ENCODE assay signal across 9 mouse cellular contexts in the genomic region with DNA sequence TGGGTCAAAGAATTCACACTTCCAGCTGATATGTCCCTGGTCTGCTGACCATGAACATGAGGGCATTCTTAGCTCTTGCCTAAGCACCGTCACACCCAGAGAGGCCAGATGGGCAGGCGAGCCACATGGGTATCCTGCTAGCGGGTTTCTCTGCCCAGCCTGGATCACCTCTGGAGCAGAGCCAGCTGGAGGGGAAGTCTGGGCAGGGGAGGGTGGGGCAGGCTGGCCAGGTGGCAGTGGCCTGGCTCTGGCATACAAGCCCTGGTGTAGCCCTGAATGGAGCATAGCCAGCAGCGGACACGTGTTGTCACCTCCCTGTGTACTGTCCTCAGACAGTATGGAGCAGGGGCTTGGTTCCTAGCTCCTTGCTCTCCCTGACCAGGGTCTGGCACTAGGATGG. TPM values are rescaled to one million over a fixed set of nuclear protein-coding genes. Genes with fewer than 3 reads are reported as not detected.
DNase-seq lines count a peak whose midpoint lies in the region; ATAC-seq and TF ChIP-seq lines count a peak whose summit lies in the region.
"Had no signal": no experiment of that assay in that cellular context is flagged by ENCODE, and none has a peak within 500 bp of the region (broad histone marks: within the 10 kb centered on the region; RNA-seq: fewer than 3 reads in every experiment).

No protein-coding gene starts in this region.

- no peak for TF ChIP-seq POLR2A in heart, adult 2 months (IDR thresholded peaks at IDR 0.05; ENCODE audit: insufficient read depth, low read depth, low read length)

- H3K4me1 ChIP-seq in heart, adult 2 months (ENCODE audit: control insufficient read depth, insufficient read depth, low read length) = no peaks in the 10 kb centered on the region
- peaks cover 10% of the 10 kb centered on the region for H3K4me1 ChIP-seq in heart, embryonic 10.5 days
- H3K4me1 ChIP-seq in neural tube, embryonic 12.5 days = no peaks in the 10 kb centered on the region
- H3K4me1 ChIP-seq in neural tube, embryonic 15.5 days = no peaks in the 10 kb centered on the region

- intact Hi-C loops in heart, adult 2 months (cut with DNase I) = no loop called here

- H3K9ac ChIP-seq in heart, adult 2 months (ENCODE audit: low read depth, low read length) = no peak overlapping the region
- H3K9ac ChIP-seq in neural tube, embryonic 12.5 days = no peak overlapping the region
- H3K9ac ChIP-seq in neural tube, embryonic 15.5 days (replicated peaks) = no peak overlapping the region

- peak; percentile 40; the same call in 1 of the 2 replicates for TF ChIP-seq EP300 in heart, adult 2 months (IDR thresholded peaks at IDR 0.05; ENCODE audit: insufficient read depth, low read depth, low read length)

- no peak overlapping the region for H3K4me2 ChIP-seq in neural tube, embryonic 12.5 days (replicated peaks)
- H3K4me2 ChIP-seq in neural tube, embryonic 15.5 days = no peak overlapping the region

- 58% methylated on average over 5 of the region's 5 CpGs for WGBS in heart, adult 2 months
- WGBS in heart, embryonic 10.5 days = 77% methylated on average over 5 of the region's 5 CpGs
- 89% methylated on average over 5 of the region's 5 CpGs for WGBS in neural tube, embryonic 12.5 days
- WGBS in neural tube, embryonic 15.5 days = 66% methylated on average over 5 of the region's 5 CpGs

- no peak overlapping the region for H3K4me3 ChIP-seq in heart, adult 2 months
- no peak overlapping the region for H3K4me3 ChIP-seq in heart, embryonic 10.5 days
- H3K4me3 ChIP-seq in neural tube, embryonic 12.5 days = no peak overlapping the region
- H3K4me3 ChIP-seq in neural tube, embryonic 15.5 days (replicated peaks) = no peak overlapping the region

- H3K9me3 ChIP-seq in heart, embryonic 10.5 days = no peaks in the 10 kb centered on the region
- H3K9me3 ChIP-seq in neural tube, embryonic 12.5 days = no peaks in the 10 kb centered on the region
- H3K9me3 ChIP-seq in neural tube, embryonic 15.5 days (replicated peaks) = no peaks in the 10 kb centered on the region

- no peak for TF ChIP-seq CTCF in heart, adult 2 months (IDR thresholded peaks at IDR 0.05)

- H3K79me2 ChIP-seq in heart, adult 2 months (replicated peaks; ENCODE audit: control insufficient read depth, insufficient read depth, low read length) = no peaks in the 10 kb centered on the region

- DNase-seq in heart, adult 2 months = peak; percentile 61 to 74
- DNase-seq in heart, embryonic 10.5 days (ENCODE audit: low spot score) = no peak
- DNase-seq in gastrocnemius, adult 8-10 months (ENCODE audit: low spot score in 2 of 2) = peak; percentile 69 to 83
- peak; percentile 88 for DNase-seq in skeletal muscle tissue, adult 2 months (ENCODE audit: low read depth, low spot score)
- DNase-seq in left cerebral cortex, adult 8-10 months (ENCODE audit: low spot score in 2 of 2) = no peak
- DNase-seq in thymus, postnatal 25 days = no peak

- H3K27ac ChIP-seq in heart, adult 2 months = no peak overlapping the region
- H3K27ac ChIP-seq in heart, embryonic 10.5 days = no peak overlapping the region
- no peak overlapping the region for H3K27ac ChIP-seq in neural tube, embryonic 12.5 days
- no peak overlapping the region for H3K27ac ChIP-seq in neural tube, embryonic 15.5 days (replicated peaks)

- 0 out of 2 replicates have a peak, but pooled peaks have one; percentile 37 for ATAC-seq in neural tube, embryonic 12.5 days (ENCODE audit: low FRiP score, low read depth)
- no peak for ATAC-seq in neural tube, embryonic 15.5 days (ENCODE audit: low FRiP score)

- no peaks in the 10 kb centered on the region for H3K27me3 ChIP-seq in heart, adult 2 months (ENCODE audit: control insufficient read depth, insufficient read depth, low read length)
- H3K27me3 ChIP-seq in heart, embryonic 10.5 days (ENCODE audit: insufficient read depth, poor library complexity, severe bottlenecking) = peaks cover 7% of the 10 kb centered on the region; the same call in 1 of the 2 replicates
- no peaks in the 10 kb centered on the region for H3K27me3 ChIP-seq in neural tube, embryonic 12.5 days (replicated peaks)
- no peaks in the 10 kb centered on the region for H3K27me3 ChIP-seq in neural tube, embryonic 15.5 days (replicated peaks)

- H3K36me3 ChIP-seq in heart, adult 2 months (ENCODE audit: control insufficient read depth, insufficient read depth, low read length) = no peaks in the 10 kb centered on the region
- H3K36me3 ChIP-seq in heart, embryonic 10.5 days = peaks cover 27% of the 10 kb centered on the region
- peaks cover 22% of the 10 kb centered on the region; the same call in 1 of the 2 replicates for H3K36me3 ChIP-seq in neural tube, embryonic 12.5 days
- peaks cover 48% of the 10 kb centered on the region for H3K36me3 ChIP-seq in neural tube, embryonic 15.5 days

RNA-seq across cellular contexts. Expression of a gene that starts 22.3 kb away (rescaled TPM):
- total RNA-seq in heart, adult 2 months (2021) = 1 to 10 TPM; 5.1 to 5.4 TPM
- 11.5 and 17.4 TPM in 2 replicates for polyA plus RNA-seq in heart, adult 2 months (2012; rRNA removed)
- polyA plus RNA-seq in heart, embryonic 10.5 days (2016; fragmentation: Nextera tagmentation; extraction: Ambion mirVana) = 0.43 and 1.2 TPM in 2 replicates
- polyA plus RNA-seq in neural tube, embryonic 12.5 days (2016; fragmentation: Nextera tagmentation; extraction: Ambion mirVana) = 0.42 and 0.68 TPM in 2 replicates
- polyA plus RNA-seq in neural tube, embryonic 15.5 days (2015; fragmentation: Nextera tagmentation; extraction: Ambion mirVana) = 3.1 and 6.4 TPM in 2 replicates
- total RNA-seq in gastrocnemius, adult 8-10 months (2022) = 10 to 100 TPM in 2 of 4 experiments, 1 to 10 TPM in 2; 2.7 to 16.7 (median 8.4) TPM
- 1 to 10 TPM in 1 of 4 experiments, under 1 TPM in 3; 0.20 to 1.0 (median 0.64) TPM for total RNA-seq in left cerebral cortex, adult 8-10 months (2022)
- total RNA-seq: megakaryocyte, adult 5-6 weeks had no signal

RNA-seq across cellular contexts. Expression of a gene that starts 42.6 kb away (rescaled TPM):
- 10 to 100 TPM; 42.6 to 43.9 TPM for total RNA-seq in heart, adult 2 months (2021)
- polyA plus RNA-seq in heart, adult 2 months (2012; rRNA removed) = 17.4 and 23.4 TPM in 2 replicates
- polyA plus RNA-seq in heart, embryonic 10.5 days (2016; fragmentation: Nextera tagmentation; extraction: Ambion mirVana) = 14.5 and 19.8 TPM in 2 replicates
- polyA plus RNA-seq in neural tube, embryonic 12.5 days (2016; fragmentation: Nextera tagmentation; extraction: Ambion mirVana) = 29.4 and 31.3 TPM in 2 replicates
- 11.8 and 12.6 TPM in 2 replicates for polyA plus RNA-seq in neural tube, embryonic 15.5 days (2015; fragmentation: Nextera tagmentation; extraction: Ambion mirVana)
- 10 to 100 TPM; 29.7 to 32.7 (median 30.8) TPM for total RNA-seq in gastrocnemius, adult 8-10 months (2022)
- total RNA-seq in left cerebral cortex, adult 8-10 months (2022) = 10 to 100 TPM; 55.1 to 60.8 (median 59.2) TPM

RNA-seq across cellular contexts. Expression of a gene that starts 43.7 kb away (rescaled TPM):
- total RNA-seq in heart, adult 2 months (2021) = 1 to 10 TPM; 7.4 to 8.1 TPM
- polyA plus RNA-seq in heart, adult 2 months (2012; rRNA removed) = 13.7 and 14.9 TPM in 2 replicates
- polyA plus RNA-seq in heart, embryonic 10.5 days (2016; fragmentation: Nextera tagmentation; extraction: Ambion mirVana) = 13.0 and 15.8 TPM in 2 replicates
- polyA plus RNA-seq in neural tube, embryonic 12.5 days (2016; fragmentation: Nextera tagmentation; extraction: Ambion mirVana) = 22.3 and 24.6 TPM in 2 replicates
- polyA plus RNA-seq in neural tube, embryonic 15.5 days (2015; fragmentation: Nextera tagmentation; extraction: Ambion mirVana) = 44.9 and 45.6 TPM in 2 replicates
- total RNA-seq in gastrocnemius, adult 8-10 months (2022) = 10 to 100 TPM in 1 of 4 experiments, 1 to 10 TPM in 3; 7.1 to 15.3 (median 7.6) TPM
- total RNA-seq in left cerebral cortex, adult 8-10 months (2022) = 100 to 1,000 TPM; 134 to 175 (median 147) TPM

Comparison
In these comparisons a context has a peak if more than half of its experiments do, and no peak if none do; other contexts are left out.
1. DNase-seq: peak in heart, adult 2 months (2 of 2), gastrocnemius, adult 8-10 months (2 of 2) and skeletal muscle tissue, adult 2 months (single experiment); none in heart, embryonic 10.5 days (single experiment), left cerebral cortex, adult 8-10 months (0 of 2) and thymus, postnatal 25 days (single experiment).